Mouse (Mus musculus) small intestine, adult 2 months (tissue): ENCODE data around the gene Rspo4. TPM values are rescaled to one million over a fixed set of nuclear protein-coding genes. Genes with fewer than 3 reads are reported as not detected.

ENCODE experiments used
- H3K27ac ChIP-seq: fragments of 200-500 bp; 2 replicates; pipeline ENCODE4 v1.5.1; 2012; ENCODE audit warnings: low read depth, low read length, control low read depth, inconsistent platforms; ENCODE audit not compliant: insufficient read depth
- H3K27me3 ChIP-seq: fragments of 200-500 bp; 2 replicates; pipeline ENCODE4 v1.6.1; 2012; ENCODE audit warnings: mild to moderate bottlenecking, moderate library complexity, low read length, inconsistent platforms; ENCODE audit not compliant: control insufficient read depth, insufficient read depth
- H3K36me3 ChIP-seq: fragments of 200-500 bp; 2 replicates; pipeline ENCODE4 v1.6.1; 2012; ENCODE audit warnings: mild to moderate bottlenecking, low read length, control low read depth, inconsistent platforms; ENCODE audit not compliant: control insufficient read depth, insufficient read depth
- H3K4me1 ChIP-seq: fragments of 200-500 bp; 2 replicates; pipeline ENCODE4 v1.6.1; 2012; ENCODE audit warnings: low read length, inconsistent platforms, mixed read lengths; ENCODE audit not compliant: control insufficient read depth, insufficient read depth, insufficient read length
- H3K4me3 ChIP-seq: fragments of 200-500 bp; 2 replicates; pipeline ENCODE4 v1.5.1; 2012; ENCODE audit warnings: low read depth, mild to moderate bottlenecking, control low read depth, inconsistent platforms, low read length, moderate library complexity
- CTCF ChIP-seq: fragments of 200-500 bp; IDR thresholded peaks from 2 replicates; pipeline ENCODE4 v1.5.1; 2012; ENCODE audit warnings: low read depth, mild to moderate bottlenecking, control low read depth, inconsistent platforms, low read length, moderate library complexity, mixed read lengths; ENCODE audit not compliant: insufficient replicate concordance, insufficient read length; ENCODE audit errors: extremely low read depth
- POLR2A ChIP-seq: fragments of 200-500 bp; IDR thresholded peaks from 2 replicates; pipeline ENCODE4 v1.6.1; 2012; ENCODE audit warnings: low read depth, mild to moderate bottlenecking, control low read depth, inconsistent platforms, low read length, moderate library complexity
- WGBS: fragments of 180-500 bp; shearing (Covaris S2); methylation state at CpG from one replicate; pipeline ENCODE4 v1.1.7; 2018; 5-methylcytosine and 5-hydroxymethylcytosine counted together
- polyA plus RNA-seq: library from polyadenylated mRNA; depleted of rRNA; stranded (reverse); fragments of >200 nt; gene quantifications from 2 replicates; pipeline ENCODE4 v1.2.3, GENCODE M21; 2012

Rspo4 gene
- polyA plus RNA-seq, 1 experiment, result 0.04 TPM

GRCm38 (mm10) chr2:151910919-151911500 is 68.3 kb downstream of the Rspo4 start, which contains the start of gene Angpt4:
TSS of gene Angpt4 (plus strand) at chr2:151911210.
- Histone ChIP-seq H3K27me3 (no peaks in the 10 kb centered on the region), H3K36me3 (no peaks in the 10 kb centered on the region), H3K27ac (no peak within 1 kb of the TSS), H3K4me1 (no peaks in the 10 kb centered on the region; the same call in 1 of the 2 replicates), H3K4me3 (no peak within 1 kb of the TSS)
- 64% methylated on average over 13 of the region's 13 CpGs for WGBS
- TF ChIP-seq POLR2A (no peak), CTCF (no peak)

GRCm38 (mm10) chr2:151911751-151912150 is 69.0 kb downstream of the Rspo4 start:
- Histone ChIP-seq H3K36me3 (no peaks in the 10 kb centered on the region), H3K27ac (no peak overlapping the region), H3K27me3 (no peaks in the 10 kb centered on the region), H3K4me3 (no peak overlapping the region), H3K4me1 (no peaks in the 10 kb centered on the region; the same call in 1 of the 2 replicates)
- no peak for TF ChIP-seq POLR2A
- no peak for TF ChIP-seq CTCF
- 69% methylated on average over 3 of the region's 3 CpGs for WGBS

- no peaks in the 10 kb centered on the region; the same call in 1 of the 2 replicates for H3K4me1 ChIP-seq
- H3K27me3 ChIP-seq, result no peaks in the 10 kb centered on the region
- TF ChIP-seq CTCF, result no peak
- no peak for TF ChIP-seq POLR2A
- H3K36me3 ChIP-seq, result no peaks in the 10 kb centered on the region
- WGBS, result 37% methylated on average over 5 of the region's 5 CpGs
- no peak overlapping the region for H3K4me3 ChIP-seq
- no peak overlapping the region for H3K27ac ChIP-seq
Observed at GRCm38 (mm10) chr2:151914120-151914519, 71.4 kb downstream of the Rspo4 start.

- WGBS, result 23% methylated on average over 2 of the region's 2 CpGs
- Histone ChIP-seq H3K27ac (no peak overlapping the region), H3K4me1 (no peaks in the 10 kb centered on the region; the same call in 1 of the 2 replicates), H3K36me3 (no peaks in the 10 kb centered on the region), H3K4me3 (no peak overlapping the region), H3K27me3 (no peaks in the 10 kb centered on the region)
- TF ChIP-seq POLR2A, result no peak
- TF ChIP-seq CTCF, result no peak
Observed at GRCm38 (mm10) chr2:151915111-151915510, 72.4 kb downstream of the Rspo4 start.

- no peaks in the 10 kb centered on the region for H3K4me1 ChIP-seq
- H3K27me3 ChIP-seq, result no peaks in the 10 kb centered on the region
- WGBS, result 45% methylated on average over 13 of the region's 13 CpGs
- no peak overlapping the region for H3K27ac ChIP-seq
- no peaks in the 10 kb centered on the region for H3K36me3 ChIP-seq
- no peak for TF ChIP-seq CTCF
- TF ChIP-seq POLR2A, result no peak
- no peak overlapping the region for H3K4me3 ChIP-seq
Observed at GRCm38 (mm10) chr2:151916061-151916831, 73.5 kb downstream of the Rspo4 start.

- Histone ChIP-seq H3K27ac (no peak overlapping the region), H3K27me3 (no peaks in the 10 kb centered on the region), H3K4me3 (no peak overlapping the region), H3K36me3 (no peaks in the 10 kb centered on the region), H3K4me1 (no peaks in the 10 kb centered on the region)
- TF ChIP-seq CTCF (no peak), POLR2A (no peak)
- 73% methylated on average over 9 of the region's 9 CpGs for WGBS
Observed at GRCm38 (mm10) chr2:151919140-151919539, 76.4 kb downstream of the Rspo4 start.

GRCm38 (mm10) chr2:151921068-151921467 is 78.3 kb downstream of the Rspo4 start:
- no peak overlapping the region for H3K4me3 ChIP-seq
- H3K27me3 ChIP-seq, result no peaks in the 10 kb centered on the region
- no peaks in the 10 kb centered on the region for H3K4me1 ChIP-seq
- 62% methylated on average over 8 of the region's 8 CpGs for WGBS
- no peaks in the 10 kb centered on the region for H3K36me3 ChIP-seq
- H3K27ac ChIP-seq, result no peak overlapping the region
- no peak for TF ChIP-seq POLR2A
- TF ChIP-seq CTCF, result no peak
